Mouse (Mus musculus) erythroblast, embryonic 14.5 days (primary cell): ENCODE results near the gene H1foo.

Experiments used
- GATA1 ChIP-seq: IDR thresholded peaks from 2 replicates; pipeline ENCODE4 v1.6.1; 2012; ENCODE audit warnings: low read length, inconsistent platforms, mixed read lengths
- TAL1 ChIP-seq: IDR thresholded peaks from 3 replicates; pipeline ENCODE4 v1.6.1; 2012; ENCODE audit warnings: low read length, inconsistent platforms, mixed read lengths

GRCm38 (mm10) chr6:115931639-115932038 is 13.1 kb upstream of the H1foo start, which contains the start of gene Rho:
- TF ChIP-seq GATA1 (no peak), TAL1 (no peak)
